Mouse (Mus musculus): ENCODE results near the gene Cstb. TPM values are rescaled to one million over a fixed set of nuclear protein-coding genes. Genes with fewer than 3 reads are reported as not detected.

Gene Cstb
- polyA plus RNA-seq, 1 experiment from 2014 or later, result 418 TPM

DNA sequence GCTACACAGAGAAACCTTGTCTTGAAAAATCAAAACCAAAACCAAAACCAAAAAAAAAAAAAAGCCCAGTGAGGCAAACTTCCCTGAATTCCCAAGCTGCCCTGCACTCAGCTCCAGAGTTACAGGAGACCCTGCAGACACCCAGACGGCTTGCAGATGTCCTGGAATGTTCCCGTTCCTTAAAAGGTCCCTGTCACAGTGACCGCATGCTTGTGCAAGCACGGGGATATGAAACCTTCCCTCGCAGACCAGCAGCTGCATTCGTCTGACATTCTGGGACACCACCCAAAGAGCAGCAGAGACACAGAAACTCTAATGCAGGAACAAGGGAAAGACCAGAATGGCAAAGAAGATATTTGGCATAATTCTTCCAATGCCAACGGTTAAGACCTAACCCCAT, 14.5 kb downstream of the Cstb start:
- no peak for TF ChIP-seq CTCF (IDR thresholded peaks at IDR 0.05)
- ChIA-PET POLR2A (no interaction called here), CTCF (interaction anchor here (0.8 to 3.3 kb wide), 6 partner anchors 9 to 161 kb away, joined by 3 to 12 read pairs (median 6); no protein-coding TSS in a partner anchor)
- no peaks in the 10 kb centered on the region for H3K27me3 ChIP-seq
- no peak for ATAC-seq
- in situ Hi-C loops (cut with MboI; ENCODE audit: low pct_unique_long_range_greater_than_20kb), result no loop called here
- no peak for DNase-seq (ENCODE audit: low read depth, low spot score)

DNA sequence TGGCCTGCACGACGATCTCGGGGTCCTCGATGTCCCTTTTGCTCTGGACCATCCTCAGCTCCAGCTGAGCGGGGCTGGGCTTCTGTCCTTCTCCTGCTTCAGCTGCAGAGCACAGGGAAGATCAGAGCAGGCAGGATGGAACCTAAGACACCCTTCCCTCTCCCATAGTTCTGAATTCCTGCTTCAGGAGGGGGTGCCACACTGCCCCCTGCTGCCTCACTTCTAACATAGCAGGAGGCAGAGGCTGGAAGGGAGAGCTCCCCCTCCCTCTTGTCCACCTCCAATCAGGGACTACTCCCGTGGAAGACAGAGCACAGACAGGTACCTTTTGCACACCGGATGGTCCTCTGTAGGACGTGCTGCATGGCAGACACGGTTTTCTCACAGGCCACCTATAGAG, 15.3 kb downstream of the Cstb start:
- CTCF ChIA-PET, result interaction anchor here (0.7 to 2.1 kb wide), 10 partner anchors 10 to 161 kb away, joined by 3 to 6 read pairs (median 3); no protein-coding TSS in a partner anchor
- POLR2A ChIA-PET, result no interaction called here
- TF ChIP-seq CTCF (IDR thresholded peaks at IDR 0.05), result no peak
- ATAC-seq (no peak), DNase-seq (ENCODE audit: low read depth, low spot score) (no peak)
- in situ Hi-C loops (cut with MboI; ENCODE audit: low pct_unique_long_range_greater_than_20kb), result no loop called here
- H3K27me3 ChIP-seq, result no peaks in the 10 kb centered on the region

DNA sequence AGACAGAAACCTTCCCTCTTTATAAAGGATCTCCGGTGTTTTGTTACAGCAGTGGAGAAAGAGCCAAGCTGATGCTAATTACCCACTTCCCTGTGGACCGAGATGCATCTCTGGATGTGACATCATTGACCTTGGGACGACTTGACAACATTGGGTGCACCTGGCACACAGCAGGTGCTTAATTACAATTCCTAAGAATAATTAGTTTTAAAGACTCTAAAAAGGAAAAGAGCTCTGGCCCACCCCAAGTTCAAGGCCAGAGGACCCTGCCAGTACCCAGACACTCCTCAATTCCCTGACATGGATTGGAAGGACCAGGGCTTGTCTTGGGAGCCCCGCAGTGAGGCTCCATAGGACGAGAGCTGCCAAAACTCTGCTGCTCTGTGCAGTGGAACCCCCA, 16.1 kb downstream of the Cstb start:
- ChIA-PET CTCF (interaction anchor here (0.7 to 2.1 kb wide), 6 partner anchors 11 to 162 kb away, joined by 3 to 6 read pairs (median 4); no protein-coding TSS in a partner anchor), POLR2A (interaction anchor here (0.6 kb wide), 1 partner anchor 207 kb away, joined by 9 read pairs; no protein-coding TSS in a partner anchor)
- ATAC-seq (no peak), DNase-seq (ENCODE audit: low read depth, low spot score) (no peak)
- H3K27me3 ChIP-seq, result no peaks in the 10 kb centered on the region
- in situ Hi-C loops (cut with MboI; ENCODE audit: low pct_unique_long_range_greater_than_20kb), result no loop called here
- no peak for TF ChIP-seq CTCF (IDR thresholded peaks at IDR 0.05)

DNA sequence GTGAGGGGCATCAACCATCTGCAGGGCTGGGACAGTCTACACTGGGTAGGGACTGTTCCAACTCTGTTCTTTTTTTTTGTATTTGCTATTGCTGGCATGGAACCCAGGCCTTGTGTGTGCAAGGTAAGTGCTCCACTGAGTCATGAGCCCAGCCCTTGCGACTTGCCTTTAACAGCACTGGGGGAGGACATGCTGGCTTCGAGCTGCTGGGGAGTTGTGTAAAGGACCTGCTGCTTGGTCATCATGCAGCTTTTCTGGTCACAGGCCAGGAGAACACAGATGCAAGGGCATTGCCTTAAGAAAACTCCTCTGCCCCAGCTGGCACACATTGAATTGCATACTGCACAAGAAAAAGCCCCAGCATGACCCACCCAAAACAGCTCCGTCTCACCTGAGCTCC, 16.8 kb downstream of the Cstb start:
- in situ Hi-C loops (cut with MboI; ENCODE audit: low pct_unique_long_range_greater_than_20kb), result no loop called here
- ChIA-PET POLR2A (interaction anchor here (0.6 kb wide), 1 partner anchor 208 kb away, joined by 9 read pairs; no protein-coding TSS in a partner anchor), CTCF (interaction anchor here (2.1 kb wide), 1 partner anchor 18 kb away, joined by 6 read pairs; no protein-coding TSS in a partner anchor)
- no peaks in the 10 kb centered on the region for H3K27me3 ChIP-seq
- ATAC-seq, result no peak
- TF ChIP-seq CTCF (IDR thresholded peaks at IDR 0.05), result no peak
- no peak for DNase-seq (ENCODE audit: low read depth, low spot score)

DNA sequence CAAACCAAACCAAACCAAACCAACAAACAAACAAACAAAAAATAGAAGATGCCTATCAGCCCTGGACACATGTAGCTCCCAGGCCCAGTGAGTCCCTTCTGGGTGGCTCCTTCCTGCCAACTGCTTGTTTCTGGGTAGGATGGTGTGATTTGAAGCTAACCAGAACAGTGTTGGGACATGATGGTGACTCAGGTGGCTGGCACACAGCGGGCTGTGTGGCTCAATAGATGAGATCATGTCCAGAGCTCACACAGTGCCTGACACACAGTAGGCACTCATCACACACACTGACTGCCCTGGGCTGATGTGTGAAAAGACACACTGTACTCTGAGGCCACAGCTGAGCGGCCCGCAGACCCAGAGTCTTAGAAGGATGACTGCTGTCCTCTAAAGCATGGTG, 20.7 kb downstream of the Cstb start:
- in situ Hi-C loops (cut with MboI; ENCODE audit: low pct_unique_long_range_greater_than_20kb), result no loop called here
- H3K27me3 ChIP-seq, result no peaks in the 10 kb centered on the region
- ATAC-seq, result no peak
- TF ChIP-seq CTCF (IDR thresholded peaks at IDR 0.05), result no peak
- ChIA-PET CTCF (interaction anchor here (1.0 to 2.1 kb wide), 4 partner anchors 8 to 34 kb away, joined by 3 to 8 read pairs (median 4); partner anchors contain the start of gene Rrp1), POLR2A (no interaction called here)
- DNase-seq (ENCODE audit: low read depth, low spot score), result no peak

DNA sequence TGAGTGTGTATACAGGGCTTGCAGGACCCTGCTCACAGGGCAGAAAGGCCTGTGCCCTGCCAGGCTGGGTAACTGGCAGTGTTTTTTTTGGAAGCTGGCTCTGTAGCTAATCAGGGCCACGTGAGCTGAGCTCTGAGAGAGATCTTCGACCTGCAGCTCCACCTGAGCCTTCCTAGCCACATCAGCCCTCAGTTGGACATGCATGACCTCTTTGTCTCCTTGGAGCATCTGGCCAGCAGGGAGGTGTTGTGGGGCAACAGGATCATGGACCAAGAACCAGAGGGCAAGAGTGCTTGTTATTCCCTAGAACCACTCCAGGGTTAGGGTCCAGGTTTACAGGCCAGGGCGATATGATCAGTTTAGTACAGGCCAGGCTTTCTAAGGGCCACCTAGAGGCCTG, 21.9 kb downstream of the Cstb start:
- ATAC-seq (no peak), DNase-seq (ENCODE audit: low read depth, low spot score) (no peak)
- in situ Hi-C loops (cut with MboI; ENCODE audit: low pct_unique_long_range_greater_than_20kb), result no loop called here
- ChIA-PET CTCF (interaction anchor here (0.8 to 2.1 kb wide), 2 partner anchors 9 to 13 kb away, joined by 3 to 8 read pairs; no protein-coding TSS in a partner anchor), POLR2A (no interaction called here)
- no peaks in the 10 kb centered on the region for H3K27me3 ChIP-seq
- no peak for TF ChIP-seq CTCF (IDR thresholded peaks at IDR 0.05)

DNA sequence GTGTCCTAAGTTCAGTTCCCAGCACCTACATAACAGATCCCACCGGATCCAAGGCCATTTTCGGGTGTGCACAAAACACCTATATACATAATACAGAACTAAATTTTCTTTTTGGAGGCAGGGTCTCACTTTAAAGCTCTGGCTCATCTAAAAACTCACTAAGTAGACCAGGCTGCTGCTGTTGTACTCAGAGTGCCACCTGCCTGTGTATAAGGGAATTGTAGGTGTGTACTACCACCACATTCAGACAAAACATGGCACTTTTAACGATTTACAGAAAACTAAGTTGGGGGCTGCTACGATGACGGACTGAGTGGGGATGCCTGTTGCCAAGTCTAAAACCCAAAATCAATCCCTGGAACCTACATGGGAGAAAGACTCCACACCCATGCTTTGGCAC, 25.3 kb downstream of the Cstb start:
- DNase-seq (ENCODE audit: low read depth, low spot score) (no peak), ATAC-seq (no peak)
- in situ Hi-C loops (cut with MboI; ENCODE audit: low pct_unique_long_range_greater_than_20kb), result no loop called here
- ChIA-PET POLR2A (interaction anchor here (0.5 kb wide), 1 partner anchor 12 kb away, joined by 3 read pairs; no protein-coding TSS in a partner anchor), CTCF (no interaction called here)
- no peak for TF ChIP-seq CTCF (IDR thresholded peaks at IDR 0.05)
- H3K27me3 ChIP-seq, result no peaks in the 10 kb centered on the region

DNA sequence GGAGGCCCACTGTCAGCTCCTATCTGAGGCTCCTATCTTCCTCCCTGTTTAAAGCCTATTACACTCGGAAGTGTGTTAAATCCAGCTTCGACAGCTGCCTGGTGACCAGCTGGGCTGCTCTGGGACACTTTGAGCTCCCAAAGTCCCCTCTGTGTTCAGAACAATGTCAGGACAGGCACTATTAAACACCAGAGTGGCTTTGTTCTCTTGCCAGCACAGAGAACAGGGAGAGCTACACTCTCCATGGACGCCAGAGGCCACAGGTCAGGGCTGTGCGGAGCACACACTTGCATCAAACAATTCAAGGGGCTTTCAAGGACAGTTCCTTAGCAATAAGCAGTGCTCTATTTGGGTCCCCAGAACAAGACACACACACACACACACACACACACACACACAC, 27.2 kb downstream of the Cstb start:
- H3K27me3 ChIP-seq, result no peaks in the 10 kb centered on the region
- ATAC-seq (no peak), DNase-seq (ENCODE audit: low read depth, low spot score) (no peak)
- ChIA-PET CTCF (interaction anchor here (1.2 kb wide), 1 partner anchor 11 kb away, joined by 3 read pairs; no protein-coding TSS in a partner anchor), POLR2A (no interaction called here)
- no peak for TF ChIP-seq CTCF (IDR thresholded peaks at IDR 0.05)
- in situ Hi-C loops (cut with MboI; ENCODE audit: low pct_unique_long_range_greater_than_20kb), result no loop called here

DNA sequence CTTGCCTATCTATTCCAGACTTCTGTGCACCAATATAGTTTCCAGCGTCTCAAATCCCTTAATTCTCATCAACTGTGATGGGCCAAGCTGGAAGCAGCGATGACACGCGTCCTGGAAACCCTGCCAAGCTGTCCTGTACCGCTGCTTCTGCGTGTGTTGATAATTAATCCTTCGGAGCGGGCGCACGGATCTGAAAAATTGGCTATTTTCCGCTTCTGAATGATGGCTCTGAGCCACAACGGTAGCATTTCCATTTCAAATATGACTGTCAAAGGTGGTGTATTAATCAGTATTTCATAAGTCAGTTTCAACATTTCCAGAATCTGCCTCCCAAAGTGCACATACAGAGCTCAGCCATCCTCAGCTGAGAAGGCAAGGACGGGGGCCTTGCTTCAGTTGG, 31.2 kb downstream of the Cstb start:
- CTCF ChIA-PET, result no interaction called here
- TF ChIP-seq CTCF (IDR thresholded peaks at IDR 0.05), result no peak
- ATAC-seq (no peak), DNase-seq (ENCODE audit: low read depth, low spot score) (no peak)
- POLR2A ChIA-PET, result interaction anchor here (0.6 kb wide), 1 partner anchor 44 kb away, joined by 5 read pairs; no protein-coding TSS in a partner anchor
- H3K27me3 ChIP-seq, result no peaks in the 10 kb centered on the region
- in situ Hi-C loops (cut with MboI; ENCODE audit: low pct_unique_long_range_greater_than_20kb), result no loop called here

DNA sequence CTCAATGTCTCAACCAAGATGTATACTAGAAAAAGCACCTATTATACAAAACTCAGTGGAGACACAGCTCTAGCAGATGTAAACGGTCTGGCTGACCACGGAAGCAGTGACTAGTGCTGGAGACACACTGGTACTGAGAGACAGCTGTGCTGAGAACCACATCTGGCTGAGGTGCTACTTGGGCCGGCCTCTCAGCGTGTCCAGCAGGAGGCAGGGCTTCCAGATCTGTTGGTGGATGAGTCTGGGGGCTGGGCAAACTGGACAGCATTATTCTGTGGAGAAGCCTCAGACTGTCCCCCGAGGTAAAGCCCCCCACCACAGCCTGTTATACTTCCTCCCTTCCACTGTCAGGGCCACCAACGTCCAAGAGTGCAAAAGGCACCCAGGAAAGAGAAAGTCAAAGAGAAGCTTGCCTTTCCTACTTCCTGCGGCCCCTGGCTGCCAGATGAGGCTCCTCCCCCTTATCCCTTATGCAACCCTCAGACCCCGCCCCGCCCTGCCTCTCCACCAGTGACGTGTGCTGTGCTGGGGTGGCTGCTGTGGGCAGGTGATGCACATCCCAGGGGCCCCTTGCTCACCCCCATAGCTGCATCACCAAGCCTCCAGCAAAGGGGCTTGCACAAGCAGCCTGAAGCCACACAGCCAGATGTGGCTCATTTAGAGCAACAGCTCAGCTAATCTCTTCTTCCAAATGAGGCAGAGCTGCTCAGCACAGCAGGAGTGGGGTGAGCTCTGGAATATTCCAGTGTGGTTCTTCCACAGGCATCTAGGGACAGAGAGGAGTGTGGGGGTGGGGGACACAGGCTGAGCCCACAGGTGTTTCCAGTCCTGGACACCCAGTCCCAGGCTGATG, 32.3 kb downstream of the Cstb start:
- ChIA-PET CTCF (no interaction called here), POLR2A (no interaction called here)
- DNase-seq (ENCODE audit: low read depth, low spot score) (no peak), ATAC-seq (no peak)
- TF ChIP-seq CTCF (IDR thresholded peaks at IDR 0.05), result no peak
- in situ Hi-C loops (cut with MboI; ENCODE audit: low pct_unique_long_range_greater_than_20kb), result no loop called here
- no peaks in the 10 kb centered on the region for H3K27me3 ChIP-seq
